Mouse (Mus musculus): ENCODE data around the gene Vwa3a. TPM values are rescaled to one million over a fixed set of nuclear protein-coding genes. Genes with fewer than 3 reads are reported as not detected.

The Vwa3a gene
- polyA plus RNA-seq, 1 experiment from 2014 or later = 0.60 TPM

GRCm38 (mm10) chr7:120844689-120845088, 105.6 kb downstream of the Vwa3a start:
- Histone ChIP-seq H3K36me3 (no peaks in the 10 kb centered on the region), H3K27me3 (ENCODE audit: insufficient read depth, poor library complexity, severe bottlenecking) (peaks cover 28% of the 10 kb centered on the region), H3K4me1 (peaks cover 27% of the 10 kb centered on the region), H3K27ac (0 out of 2 replicates have a peak overlapping the region, but pooled peaks have one; percentile 95), H3K4me3 (peak overlapping the region; percentile 88), H3K9me3 (no peaks in the 10 kb centered on the region)
- 15% methylated on average over 9 of the region's 9 CpGs for WGBS
- no peak for DNase-seq (ENCODE audit: low spot score)

DNA sequence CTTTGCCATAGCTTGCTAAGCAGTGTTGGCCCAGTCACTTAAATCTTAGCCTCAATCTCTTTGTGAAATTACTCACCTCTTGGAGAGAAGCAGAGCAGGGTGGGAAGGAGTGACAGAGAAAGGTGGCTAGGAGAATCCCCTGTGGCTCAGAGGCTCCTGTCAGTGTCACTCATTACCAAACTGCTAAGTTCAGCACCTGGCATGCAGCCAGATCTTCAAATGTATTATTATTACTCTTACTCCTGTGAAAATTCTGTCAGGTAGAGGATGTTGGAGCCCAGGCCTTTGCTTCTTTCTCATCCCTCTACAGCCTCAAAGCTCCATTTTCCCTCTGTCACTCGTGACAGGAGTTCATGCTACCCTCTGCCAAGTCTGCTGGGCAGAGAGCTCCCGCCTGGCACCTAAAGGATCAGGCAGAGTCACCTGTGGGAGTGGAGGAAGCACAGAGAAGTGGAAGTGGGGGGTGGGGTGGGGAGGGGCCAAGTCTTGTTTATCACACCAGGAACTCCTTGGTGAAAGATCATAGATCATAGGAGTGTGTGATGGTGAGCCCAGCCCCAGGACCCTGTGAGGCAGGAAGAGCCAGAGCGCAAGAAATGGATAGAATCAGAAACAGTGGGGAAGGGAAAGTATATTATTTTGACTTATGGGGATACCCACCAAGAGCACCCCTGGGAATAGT, 109.9 kb downstream of the Vwa3a start:
- peaks cover 30% of the 10 kb centered on the region for H3K4me1 ChIP-seq
- WGBS = 82% methylated on average over 3 of the region's 3 CpGs
- no peak for DNase-seq (ENCODE audit: low spot score)

DNA sequence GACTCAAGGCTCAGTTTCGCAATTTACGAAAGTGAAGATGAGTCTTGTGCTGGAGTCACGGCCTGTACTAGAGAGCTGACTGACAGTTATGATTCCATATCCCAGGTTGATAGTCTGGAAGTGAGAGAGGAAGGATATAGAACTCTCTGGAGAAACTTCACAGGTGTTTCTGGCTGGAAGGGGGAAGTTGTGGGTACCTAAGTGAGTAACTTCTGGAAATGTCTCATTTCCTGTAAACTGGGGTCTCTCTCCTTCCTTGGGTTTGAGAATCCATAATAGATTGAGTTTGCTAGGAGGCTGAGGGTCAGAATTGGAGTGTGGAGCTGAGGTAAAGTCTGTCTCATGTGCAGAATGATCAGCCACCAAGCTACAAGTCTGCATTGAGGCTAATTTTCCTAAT, 111.0 kb downstream of the Vwa3a start:
- no peak overlapping the region for H3K27ac ChIP-seq
- no peak for DNase-seq (ENCODE audit: low spot score)
- no peaks in the 10 kb centered on the region for H3K9me3 ChIP-seq
- peaks cover 14% of the 10 kb centered on the region for H3K27me3 ChIP-seq (ENCODE audit: insufficient read depth, poor library complexity, severe bottlenecking)
- 94% methylated on average over 3 of the region's 3 CpGs for WGBS
- no peak overlapping the region for H3K4me3 ChIP-seq
- peaks cover 21% of the 10 kb centered on the region for H3K4me1 ChIP-seq
- H3K36me3 ChIP-seq = no peaks in the 10 kb centered on the region

More for the DNA sequence above, 109.9 kb downstream of the Vwa3a start:
- H3K9me3 ChIP-seq = no peaks in the 10 kb centered on the region
- H3K36me3 ChIP-seq = no peaks in the 10 kb centered on the region
- H3K27ac ChIP-seq = no peak overlapping the region
- no peak overlapping the region for H3K4me3 ChIP-seq
- H3K27me3 ChIP-seq (ENCODE audit: insufficient read depth, poor library complexity, severe bottlenecking) = peaks cover 25% of the 10 kb centered on the region

Other genes starting within 250 kb of the Vwa3a start
- gene Uqcrc2, start 104.1 kb upstream of the Vwa3a start, polyA plus RNA-seq (2016; fragmentation: Nextera tagmentation; extraction: Ambion mirVana) = 310 and 390 TPM in 2 replicates
- gene Pdzd9, start 69.0 kb upstream of the Vwa3a start, polyA plus RNA-seq (2016; fragmentation: Nextera tagmentation; extraction: Ambion mirVana) = 0.31 and 0.40 TPM in 2 replicates
- 11.5 and 12.5 TPM in 2 replicates for gene Mosmo, start 61.7 kb upstream of the Vwa3a start, polyA plus RNA-seq (2016; fragmentation: Nextera tagmentation; extraction: Ambion mirVana)
- not detected in 2 replicates for gene Gm5737, start 73.0 kb downstream of the Vwa3a start, polyA plus RNA-seq (2016; fragmentation: Nextera tagmentation; extraction: Ambion mirVana)
- gene Eef2k, start 103.5 kb downstream of the Vwa3a start, polyA plus RNA-seq (2016; fragmentation: Nextera tagmentation; extraction: Ambion mirVana) = 16.3 and 17.3 TPM in 2 replicates
- gene Polr3e, start 178.4 kb downstream of the Vwa3a start, polyA plus RNA-seq (2016; fragmentation: Nextera tagmentation; extraction: Ambion mirVana) = 32.3 and 36.9 TPM in 2 replicates
- 10.3 and 14.4 TPM in 2 replicates for gene Cdr2, start 243.0 kb downstream of the Vwa3a start, polyA plus RNA-seq (2016; fragmentation: Nextera tagmentation; extraction: Ambion mirVana)
- gene Mfsd13b, start 243.2 kb downstream of the Vwa3a start, polyA plus RNA-seq (2016; fragmentation: Nextera tagmentation; extraction: Ambion mirVana) = 0.11 TPM in 1 of 2 replicates, not detected in the other

All from heart, embryonic 10.5 days (tissue).